Mouse (Mus musculus) hindbrain, embryonic 12.5 days (tissue): ENCODE data around the gene En1. TPM values are rescaled to one million over a fixed set of nuclear protein-coding genes. Genes with fewer than 3 reads are reported as not detected.

Experiments used
- ATAC-seq: fragments of 200-750 bp; cut with Nextera tagmentation; 2 replicates; pipeline ENCODE4 v1.8.0; 2017; ENCODE audit warnings: moderate TSS enrichment; ENCODE audit not compliant: low FRiP score
- H3K27ac ChIP-seq: fragments of 300-500 bp; sonication (generic); 2 replicates; pipeline ENCODE4 v1.5.1; 2016; ENCODE audit warnings: mild to moderate bottlenecking
- H3K27me3 ChIP-seq: fragments of 300-500 bp; sonication (generic); 2 replicates; pipeline ENCODE4 v1.6.1; 2016; ENCODE audit warnings: mild to moderate bottlenecking
- H3K36me3 ChIP-seq: fragments of 300-500 bp; sonication (generic); 2 replicates; pipeline ENCODE4 v1.6.1; 2016; ENCODE audit warnings: mild to moderate bottlenecking
- H3K4me1 ChIP-seq: fragments of 300-500 bp; sonication (generic); 2 replicates; pipeline ENCODE4 v1.6.1; 2016
- H3K4me2 ChIP-seq: fragments of 300-500 bp; sonication (generic); replicated peaks from 2 replicates; pipeline ENCODE4 v1.6.1; 2016; ENCODE audit warnings: mild to moderate bottlenecking
- H3K4me3 ChIP-seq: fragments of 300-500 bp; sonication (generic); 2 replicates; pipeline ENCODE4 v1.5.1; 2016; ENCODE audit warnings: mild to moderate bottlenecking
- H3K9ac ChIP-seq: fragments of 300-500 bp; sonication (generic); 2 replicates; pipeline ENCODE4 v1.6.1; 2016; ENCODE audit warnings: mild to moderate bottlenecking, moderate library complexity
- H3K9me3 ChIP-seq: fragments of 300-500 bp; sonication (generic); replicated peaks from 2 replicates; pipeline ENCODE4 v1.6.1; 2016; ENCODE audit warnings: mild to moderate bottlenecking
- WGBS: fragments of 180-500 bp; shearing (Covaris S2); methylation state at CpG from one replicate; pipeline ENCODE4 v1.1.7; 2016; 5-methylcytosine and 5-hydroxymethylcytosine counted together
- polyA plus RNA-seq: library from polyadenylated mRNA; unstranded; fragments of >200 nt; fragmentation: Nextera tagmentation; extraction: Ambion mirVana; gene quantifications from 2 replicates; pipeline ENCODE4 v1.2.1, GENCODE M21; 2016

En1 gene
- 7.5 and 8.8 TPM in 2 replicates for polyA plus RNA-seq

DNA sequence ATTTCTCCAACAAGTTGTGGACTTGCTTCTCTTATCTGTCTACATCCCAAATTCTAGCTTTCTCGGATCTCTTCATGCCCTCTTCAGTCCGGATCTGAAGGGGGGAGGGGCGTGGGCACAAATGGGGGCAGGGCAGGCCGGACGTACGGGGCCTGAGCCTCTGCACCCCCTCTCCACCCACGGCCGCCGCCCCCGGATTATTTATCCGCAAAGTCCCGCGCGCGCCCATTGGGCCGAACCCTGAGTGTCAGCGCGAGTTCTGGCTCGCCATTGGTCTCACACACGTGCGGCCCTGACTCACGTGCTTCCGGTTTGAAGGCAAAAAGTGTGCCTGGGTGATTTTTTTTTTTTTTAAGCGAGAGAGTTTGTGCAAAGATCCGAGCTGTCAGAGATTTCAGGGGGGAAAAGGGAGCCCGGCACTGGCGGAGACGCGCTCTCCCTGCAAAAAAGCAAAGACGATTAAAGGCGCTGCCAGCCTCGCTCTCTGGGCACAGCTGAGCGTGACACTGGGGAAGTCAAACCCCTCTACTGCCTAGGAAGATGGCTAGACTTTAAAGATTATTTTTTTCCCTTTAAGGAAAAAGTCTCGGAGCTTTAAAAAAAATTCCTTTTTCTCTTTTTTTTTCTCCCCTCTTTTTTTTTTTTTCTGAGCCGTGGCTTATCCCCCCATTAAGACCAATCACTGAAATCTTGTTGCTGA is at the start of gene En1:
Gene En1 (plus strand): TSS at position 388 of the 700 bp plus-strand sequence.
- Histone ChIP-seq H3K4me3 (peak within 1 kb of the TSS; percentile 49), H3K36me3 (no peaks in the 10 kb centered on the region), H3K4me2 (peak within 1 kb of the TSS; percentile 63), H3K27ac (peak within 1 kb of the TSS; percentile 88), H3K9ac (peak within 1 kb of the TSS; percentile 72), H3K9me3 (no peaks in the 10 kb centered on the region), H3K27me3 (peaks cover 88% of the 10 kb centered on the region), H3K4me1 (peaks cover 17% of the 10 kb centered on the region)
- peak; percentile 66 for ATAC-seq
- under 1% methylated on average over 35 of the region's 35 CpGs for WGBS

DNA sequence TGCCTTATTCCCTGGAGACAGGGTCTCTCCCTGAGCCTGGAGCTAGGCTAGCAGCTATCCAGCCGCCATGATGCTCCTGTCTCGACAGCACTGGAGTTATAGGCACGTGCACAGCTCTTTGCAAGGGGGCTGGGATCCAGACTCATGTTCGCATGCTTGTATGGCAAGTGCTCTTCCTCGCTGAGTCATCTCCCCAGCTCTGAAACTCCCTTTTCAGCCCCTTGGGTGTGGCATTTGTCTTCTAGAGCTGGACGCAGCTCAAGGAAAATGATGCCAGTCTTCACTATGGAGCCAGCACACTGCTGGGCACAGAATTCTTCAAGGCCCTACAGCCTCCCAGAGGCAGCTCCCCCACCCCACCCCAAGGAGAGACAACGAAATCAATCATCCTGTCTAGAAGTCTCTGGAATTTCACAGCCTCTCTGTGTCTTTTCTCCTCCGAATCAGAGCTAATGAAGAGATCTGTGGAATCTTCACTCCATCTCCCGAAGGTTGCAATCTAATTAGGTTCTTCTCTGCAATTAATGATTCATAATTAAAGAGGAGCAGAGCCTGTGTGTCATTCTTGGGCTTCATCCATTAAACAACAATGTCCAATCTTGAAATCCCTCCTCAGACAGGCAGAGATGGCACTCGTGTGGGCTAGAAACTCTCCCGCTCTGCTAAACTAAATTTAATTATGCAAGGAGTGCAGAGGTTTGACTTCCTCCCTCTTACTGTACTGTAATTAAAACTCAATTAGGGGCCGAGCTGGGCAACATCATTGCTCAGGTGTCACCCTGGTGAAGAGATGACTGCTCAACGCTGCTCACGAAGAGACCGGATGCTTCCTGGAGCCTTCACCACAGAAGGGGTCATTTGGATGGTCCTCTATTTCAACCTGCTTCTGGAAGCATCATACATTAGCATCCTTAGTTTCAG is 45.0 kb upstream of the En1 start:
- Histone ChIP-seq H3K9me3 (no peaks in the 10 kb centered on the region), H3K4me3 (no peak overlapping the region), H3K27me3 (no peaks in the 10 kb centered on the region), H3K4me2 (no peak overlapping the region), H3K27ac (no peak overlapping the region), H3K4me1 (no peaks in the 10 kb centered on the region), H3K36me3 (no peaks in the 10 kb centered on the region), H3K9ac (no peak overlapping the region)
- no peak for ATAC-seq
- WGBS, result 78% methylated on average over 15 of the region's 15 CpGs

DNA sequence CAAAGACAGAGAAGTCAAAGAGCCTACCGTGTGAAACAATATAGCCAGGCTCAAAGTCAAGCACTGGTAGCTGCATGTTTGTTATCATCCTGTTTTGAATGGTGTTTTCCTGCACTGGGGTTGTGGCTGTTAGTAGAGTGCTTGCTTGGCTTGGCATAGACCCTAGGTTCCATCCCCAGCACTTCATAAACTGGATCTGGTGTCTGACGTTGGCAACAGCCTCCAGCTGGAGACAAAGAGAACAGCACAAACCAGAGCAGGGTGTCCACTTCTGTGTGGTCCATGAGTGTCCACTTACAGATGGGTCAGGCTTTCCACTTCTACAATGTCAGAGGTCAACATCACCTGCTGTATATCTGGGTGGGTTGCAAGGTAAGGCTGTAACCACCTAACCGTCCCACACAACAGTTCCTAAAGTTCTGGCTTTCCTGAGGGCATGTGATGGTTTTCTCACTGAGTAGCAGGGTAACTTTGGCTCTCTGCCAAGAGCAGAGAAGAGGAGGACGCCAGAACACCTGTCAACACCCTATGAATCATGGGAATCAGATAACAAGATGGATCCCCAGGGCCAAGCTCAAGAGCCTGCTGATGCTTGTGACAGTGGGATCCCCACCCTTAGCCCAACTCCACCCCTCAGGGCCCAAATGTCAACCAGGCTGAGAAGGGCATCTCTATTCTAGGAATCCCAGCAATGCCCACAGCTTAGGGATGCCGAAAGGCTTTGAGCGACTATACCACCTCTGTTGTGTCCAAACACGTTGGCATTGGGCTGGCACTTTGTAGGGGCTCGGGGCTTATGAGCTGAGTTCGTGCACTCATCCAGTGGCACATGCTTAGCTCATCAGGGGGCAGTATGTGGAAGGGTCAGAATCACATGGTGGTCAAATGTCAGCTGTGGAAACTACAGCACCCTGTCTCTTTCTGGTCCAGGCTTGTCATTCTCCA is 43.6 kb upstream of the En1 start:
- Histone ChIP-seq H3K4me2 (no peak overlapping the region), H3K9ac (no peak overlapping the region), H3K9me3 (no peaks in the 10 kb centered on the region), H3K4me1 (no peaks in the 10 kb centered on the region), H3K36me3 (no peaks in the 10 kb centered on the region), H3K4me3 (no peak overlapping the region), H3K27ac (no peak overlapping the region), H3K27me3 (no peaks in the 10 kb centered on the region)
- 0 out of 2 replicates have a peak, but pooled peaks have one; percentile 29 for ATAC-seq
- WGBS, result 83% methylated on average over 9 of the region's 9 CpGs

DNA sequence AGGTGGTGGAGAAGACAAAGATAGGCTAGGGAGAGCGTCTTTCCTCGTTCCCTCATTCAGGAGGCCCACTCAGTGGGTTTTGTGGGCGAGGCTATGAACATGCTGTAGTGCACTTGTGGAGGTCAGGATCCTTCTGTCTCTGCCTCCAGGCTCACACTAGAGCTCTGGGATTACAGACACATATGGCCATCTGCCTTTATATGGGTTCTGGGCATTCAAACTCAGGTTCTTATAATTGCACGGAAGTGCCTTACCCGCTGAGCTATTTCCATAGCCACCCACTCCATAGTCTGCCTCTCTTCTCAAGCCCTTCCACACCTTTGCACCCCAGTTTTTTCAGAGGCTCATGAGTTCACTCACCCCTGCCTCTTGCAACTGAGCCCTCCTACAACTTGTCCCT is 42.3 kb upstream of the En1 start:
- WGBS, result 87% methylated on average over 5 of the region's 5 CpGs
- Histone ChIP-seq H3K4me2 (no peak overlapping the region), H3K9ac (no peak overlapping the region), H3K4me1 (no peaks in the 10 kb centered on the region), H3K36me3 (no peaks in the 10 kb centered on the region), H3K27me3 (no peaks in the 10 kb centered on the region), H3K9me3 (no peaks in the 10 kb centered on the region), H3K4me3 (no peak overlapping the region), H3K27ac (no peak overlapping the region)
- ATAC-seq, result no peak

DNA sequence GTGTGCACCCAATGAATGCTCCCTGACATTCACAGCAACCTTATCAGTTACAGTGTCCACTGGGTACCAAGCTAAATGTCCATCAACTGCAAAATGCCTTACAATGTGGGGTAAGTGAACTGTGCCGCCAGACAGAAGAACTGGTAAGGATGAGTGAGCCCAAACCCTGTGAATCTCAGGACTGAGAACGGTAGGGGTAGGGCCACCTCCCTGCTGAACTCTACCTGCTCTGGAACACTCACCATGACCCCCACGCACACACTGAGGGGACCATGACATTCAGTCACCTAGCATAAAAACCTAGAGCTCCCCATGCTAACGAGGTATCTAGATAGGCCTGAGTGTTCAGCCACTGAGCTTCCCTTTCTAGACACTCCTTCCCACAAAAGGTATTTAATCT is 20.9 kb upstream of the En1 start:
- H3K27ac ChIP-seq, result no peak overlapping the region
- peaks cover 12% of the 10 kb centered on the region; the same call in 1 of the 2 replicates for H3K27me3 ChIP-seq
- H3K36me3 ChIP-seq, result no peaks in the 10 kb centered on the region
- H3K9ac ChIP-seq, result no peak overlapping the region
- H3K9me3 ChIP-seq, result no peaks in the 10 kb centered on the region
- ATAC-seq, result no peak
- no peaks in the 10 kb centered on the region for H3K4me1 ChIP-seq
- no peak overlapping the region for H3K4me2 ChIP-seq
- H3K4me3 ChIP-seq, result no peak overlapping the region
- 64% methylated on average over 4 of the region's 4 CpGs for WGBS

DNA sequence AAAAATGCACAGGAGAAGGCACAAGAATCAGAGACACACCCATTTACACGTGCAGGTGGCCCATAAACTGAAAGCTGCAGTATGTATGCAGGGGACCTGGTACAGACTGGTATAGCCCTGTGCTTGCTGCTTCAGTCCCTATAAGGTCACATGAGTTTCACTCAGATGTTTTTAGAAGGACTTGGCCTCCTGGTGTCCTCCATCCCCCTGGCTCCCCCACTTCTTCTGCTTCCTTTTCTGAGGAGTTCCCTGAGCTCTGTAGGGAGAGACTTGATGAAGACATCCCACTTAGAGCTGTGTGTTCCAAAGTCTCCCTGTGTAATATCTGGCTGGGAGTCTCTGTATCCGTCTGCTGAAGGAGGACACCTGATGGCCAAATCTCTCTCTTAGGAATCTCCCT is 16.7 kb upstream of the En1 start:
- WGBS, result 27% methylated on average over 2 of the region's 2 CpGs
- no peak for ATAC-seq

DNA sequence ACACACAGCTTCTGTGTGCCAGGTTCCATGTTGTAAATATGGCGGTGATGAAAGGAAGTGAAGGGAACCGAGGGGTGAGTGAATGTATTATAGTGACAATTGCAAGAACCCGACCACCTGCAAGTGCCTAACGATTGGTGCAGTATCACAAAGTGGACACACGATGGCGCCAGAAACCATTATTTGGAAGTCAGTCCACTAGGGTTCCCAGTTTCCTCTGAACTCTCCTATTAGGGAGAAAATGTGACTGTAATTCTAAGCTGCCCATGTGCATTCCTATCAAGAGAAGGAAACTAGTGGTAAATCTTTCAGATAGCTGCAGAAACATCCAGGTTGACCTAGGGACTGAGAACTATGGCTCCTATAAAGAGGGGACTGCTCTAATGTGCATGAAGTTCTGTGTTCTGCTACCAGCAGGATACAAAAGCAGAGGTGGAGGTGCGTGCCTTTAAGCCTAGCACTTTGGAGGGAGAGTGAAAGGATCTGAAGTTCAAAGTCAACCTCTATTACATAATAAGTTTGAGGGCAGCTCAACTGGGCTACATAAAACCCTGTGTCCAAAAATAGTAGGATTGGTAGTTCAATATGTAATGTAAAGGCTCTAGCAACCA is 15.6 kb upstream of the En1 start:
- Histone ChIP-seq H3K9ac (no peak overlapping the region), H3K36me3 (no peaks in the 10 kb centered on the region), H3K27ac (no peak overlapping the region), H3K4me3 (no peak overlapping the region), H3K4me1 (no peaks in the 10 kb centered on the region), H3K27me3 (peaks cover 45% of the 10 kb centered on the region), H3K9me3 (no peaks in the 10 kb centered on the region), H3K4me2 (no peak overlapping the region)
- 12% methylated on average over 7 of the region's 7 CpGs for WGBS
- peak; percentile 60 for ATAC-seq

More for the DNA sequence above, 16.7 kb upstream of the En1 start:
- H3K4me2 ChIP-seq, result no peak overlapping the region
- no peak overlapping the region for H3K4me3 ChIP-seq
- no peaks in the 10 kb centered on the region for H3K9me3 ChIP-seq
- H3K36me3 ChIP-seq, result no peaks in the 10 kb centered on the region
- no peaks in the 10 kb centered on the region for H3K4me1 ChIP-seq
- peaks cover 33% of the 10 kb centered on the region for H3K27me3 ChIP-seq
- no peak overlapping the region for H3K27ac ChIP-seq
- H3K9ac ChIP-seq, result no peak overlapping the region

DNA sequence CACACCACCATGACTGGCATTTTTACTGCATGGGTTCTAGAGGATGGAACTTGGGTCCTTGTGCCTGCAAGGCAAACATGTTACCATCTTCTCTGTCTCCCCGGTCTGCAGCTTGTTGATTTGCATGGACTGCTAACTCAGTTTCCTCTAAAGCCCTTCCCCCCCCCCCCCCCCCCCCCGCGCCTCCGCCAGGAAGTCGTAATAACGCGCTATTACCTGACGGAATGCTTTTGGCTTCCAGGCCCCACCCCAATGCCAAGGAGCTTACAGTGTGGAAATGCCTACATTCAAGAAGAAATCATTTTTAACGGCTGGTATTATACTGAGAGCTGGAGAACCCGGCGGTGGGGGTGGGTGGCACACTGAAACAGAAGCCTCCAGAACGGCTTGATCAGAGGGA is 14.8 kb upstream of the En1 start:
- no peaks in the 10 kb centered on the region for H3K9me3 ChIP-seq
- no peak overlapping the region for H3K4me3 ChIP-seq
- H3K27ac ChIP-seq, result no peak overlapping the region
- H3K27me3 ChIP-seq, result peaks cover 49% of the 10 kb centered on the region
- no peaks in the 10 kb centered on the region for H3K36me3 ChIP-seq
- H3K9ac ChIP-seq, result no peak overlapping the region
- no peaks in the 10 kb centered on the region for H3K4me1 ChIP-seq
- H3K4me2 ChIP-seq, result no peak overlapping the region
- no peak for ATAC-seq
- 67% methylated on average over 10 of the region's 12 CpGs for WGBS

DNA sequence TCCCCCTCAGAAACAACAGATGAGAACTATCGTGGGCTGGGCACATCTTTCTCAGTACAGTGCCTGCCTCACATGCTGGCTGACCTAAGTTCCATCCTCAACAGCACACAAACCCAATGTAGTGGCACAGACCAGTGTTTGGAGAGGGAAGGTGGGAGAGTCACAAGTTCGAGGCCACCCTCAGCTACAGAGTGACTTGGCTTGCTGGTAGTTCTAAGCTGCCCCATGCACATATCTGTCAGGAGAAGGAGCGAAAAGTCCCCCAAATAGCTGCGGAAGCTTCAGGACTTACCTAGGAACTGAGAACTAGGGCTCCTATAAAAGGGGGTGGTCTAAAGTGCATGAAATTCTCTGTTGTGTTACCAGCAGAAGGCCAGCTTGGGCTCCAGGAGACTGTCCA is 14.3 kb upstream of the En1 start:
- peaks cover 54% of the 10 kb centered on the region for H3K27me3 ChIP-seq
- no peak overlapping the region for H3K4me2 ChIP-seq
- no peak overlapping the region for H3K9ac ChIP-seq
- WGBS, result 85% methylated on average over 4 of the region's 4 CpGs
- H3K4me3 ChIP-seq, result no peak overlapping the region
- ATAC-seq, result no peak
- no peaks in the 10 kb centered on the region for H3K9me3 ChIP-seq
- no peaks in the 10 kb centered on the region for H3K36me3 ChIP-seq
- H3K4me1 ChIP-seq, result no peaks in the 10 kb centered on the region
- H3K27ac ChIP-seq, result no peak overlapping the region

DNA sequence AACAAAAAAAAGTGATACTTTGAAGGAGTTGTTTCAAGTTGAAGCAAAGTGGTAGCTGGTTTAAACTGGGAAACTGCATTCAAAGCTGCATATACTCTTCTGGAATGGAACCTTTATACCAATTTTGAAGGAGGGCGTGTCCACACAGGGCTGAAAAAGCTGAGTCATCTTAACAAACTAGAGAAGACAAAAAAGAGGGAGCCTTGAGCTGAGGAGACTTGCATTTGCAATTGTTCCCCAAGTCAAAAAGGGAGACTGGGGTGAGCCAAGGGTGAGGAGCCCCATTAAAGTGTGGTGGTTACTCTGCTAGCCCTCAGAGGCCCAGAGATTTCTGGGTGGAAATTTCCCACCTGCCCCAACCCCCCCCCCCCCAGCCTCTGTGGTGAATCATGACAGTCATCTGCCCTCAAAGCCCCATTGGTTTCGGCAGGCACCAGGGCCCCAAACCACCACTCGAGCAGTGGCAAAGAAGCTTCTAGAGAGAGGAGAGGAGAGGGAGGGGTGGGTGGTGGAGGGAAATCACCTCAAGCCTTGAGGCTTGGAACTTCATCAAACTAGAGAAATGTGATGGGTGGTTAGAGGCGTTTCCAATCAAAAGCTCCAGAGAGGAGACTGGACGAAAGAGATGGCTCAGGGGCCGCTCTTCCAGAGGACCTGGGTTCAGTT is 13.7 kb upstream of the En1 start:
- H3K27me3 ChIP-seq, result peaks cover 55% of the 10 kb centered on the region
- 76% methylated on average over 6 of the region's 6 CpGs for WGBS
- no peak overlapping the region for H3K9ac ChIP-seq
- no peak overlapping the region for H3K27ac ChIP-seq
- no peaks in the 10 kb centered on the region for H3K9me3 ChIP-seq
- H3K4me2 ChIP-seq, result no peak overlapping the region
- no peaks in the 10 kb centered on the region for H3K4me1 ChIP-seq
- no peak overlapping the region for H3K4me3 ChIP-seq
- H3K36me3 ChIP-seq, result no peaks in the 10 kb centered on the region
- ATAC-seq, result no peak

DNA sequence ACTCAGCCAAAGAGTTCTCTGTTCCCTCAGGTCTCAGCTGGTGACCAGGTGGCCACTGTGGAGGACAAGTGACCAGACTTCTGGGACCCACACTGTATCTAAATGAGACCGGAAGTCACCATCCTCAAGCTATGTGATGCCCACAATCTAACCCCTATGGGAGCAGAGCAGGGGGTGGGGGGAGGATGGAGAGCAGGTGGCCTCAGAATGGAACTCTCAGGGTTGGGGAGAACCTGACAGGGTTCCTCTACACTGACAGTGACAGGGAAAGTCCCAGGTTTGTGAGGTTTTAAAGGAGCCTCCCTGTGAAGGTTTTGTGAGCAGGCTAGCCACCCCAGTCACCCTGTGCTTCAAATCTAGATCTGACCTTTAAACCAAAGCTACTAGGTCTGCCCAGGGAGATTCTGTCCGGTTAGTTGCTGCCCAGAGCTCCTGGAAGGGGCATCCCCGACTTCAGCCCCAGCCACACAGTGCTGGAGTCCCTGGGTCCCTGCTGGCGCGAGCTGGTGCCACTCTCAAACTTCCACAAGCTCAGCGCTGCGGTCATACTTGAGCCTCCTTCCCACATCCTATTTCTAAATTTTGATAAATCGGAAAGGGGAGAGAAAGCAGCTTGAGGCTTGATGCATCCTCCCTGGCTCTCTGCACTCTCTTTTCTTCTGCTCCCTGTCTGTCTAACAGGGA is 8.8 kb upstream of the En1 start:
- H3K27ac ChIP-seq, result no peak overlapping the region
- 14% methylated on average over 8 of the region's 8 CpGs for WGBS
- H3K4me2 ChIP-seq, result no peak overlapping the region
- no peak overlapping the region for H3K9ac ChIP-seq
- peaks cover 95% of the 10 kb centered on the region for H3K27me3 ChIP-seq
- no peak for ATAC-seq
- no peaks in the 10 kb centered on the region for H3K9me3 ChIP-seq
- no peak overlapping the region for H3K4me3 ChIP-seq
- H3K4me1 ChIP-seq, result 0 out of 2 replicates have a peak, but pooled peaks cover 6% of the 10 kb centered on the region
- H3K36me3 ChIP-seq, result no peaks in the 10 kb centered on the region
